Mouse (Mus musculus) erythroblast, embryonic 14.5 days (primary cell): ENCODE measurements around the gene Lpin1. TPM values are rescaled to one million over a fixed set of nuclear protein-coding genes. Genes with fewer than 3 reads are reported as not detected.

ENCODE experiments used
- H3K27me3 ChIP-seq: 2 replicates; pipeline ENCODE4 v1.6.1; 2012; ENCODE audit warnings: inconsistent platforms; ENCODE audit not compliant: control insufficient read depth
- H3K36me3 ChIP-seq: 2 replicates; pipeline ENCODE4 v1.6.1; 2012; ENCODE audit warnings: mild to moderate bottlenecking, inconsistent platforms; ENCODE audit not compliant: control insufficient read depth
- H3K4me1 ChIP-seq: 2 replicates; pipeline ENCODE4 v1.6.1; 2012; ENCODE audit warnings: inconsistent platforms; ENCODE audit not compliant: control insufficient read depth
- H3K4me3 ChIP-seq: replicated peaks from 2 replicates; pipeline ENCODE3; 2012; ENCODE audit warnings: moderate library complexity, mild to moderate bottlenecking, inconsistent platforms
- H3K9me3 ChIP-seq: 2 replicates; pipeline ENCODE4 v1.6.1; 2012; ENCODE audit warnings: low read length, inconsistent platforms, mixed read lengths; ENCODE audit not compliant: control insufficient read depth
- GATA1 ChIP-seq: IDR thresholded peaks from 2 replicates; pipeline ENCODE4 v1.6.1; 2012; ENCODE audit warnings: low read length, inconsistent platforms, mixed read lengths
- TAL1 ChIP-seq: IDR thresholded peaks from 3 replicates; pipeline ENCODE4 v1.6.1; 2012; ENCODE audit warnings: low read length, inconsistent platforms, mixed read lengths
- polyA plus RNA-seq: library from polyadenylated mRNA; stranded (reverse); fragments of >175 nt; gene quantifications from 2 replicates; pipeline ENCODE4 v1.2.3, GENCODE M21; 2012

Lpin1 gene
- polyA plus RNA-seq, 1 experiment, result 0.03 TPM

DNA sequence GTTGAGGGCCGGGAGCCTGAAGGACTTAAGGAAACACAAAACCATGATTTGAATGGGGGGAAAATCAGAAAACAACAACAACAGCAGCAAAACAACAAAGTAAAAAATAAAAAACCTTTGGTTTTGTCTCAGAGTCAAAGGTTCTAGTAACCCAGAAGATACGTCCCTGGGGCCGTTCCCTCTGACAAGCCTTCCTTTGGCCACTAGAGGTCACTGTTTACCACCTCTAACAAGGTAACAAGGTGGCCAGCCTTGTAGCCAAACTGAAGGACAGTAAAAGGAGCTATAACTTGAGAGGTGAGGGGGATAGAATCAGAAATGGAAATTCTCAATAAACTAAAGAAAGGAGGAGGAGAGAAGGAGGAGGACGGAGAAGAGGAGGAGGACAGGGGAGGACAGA, 42.3 kb downstream of the Lpin1 start:
- Histone ChIP-seq H3K4me3 (no peak overlapping the region), H3K9me3 (no peaks in the 10 kb centered on the region), H3K4me1 (no peaks in the 10 kb centered on the region), H3K36me3 (peaks cover 33% of the 10 kb centered on the region), H3K27me3 (no peaks in the 10 kb centered on the region)
- TF ChIP-seq GATA1, result no peak
- no peak for TF ChIP-seq TAL1

DNA sequence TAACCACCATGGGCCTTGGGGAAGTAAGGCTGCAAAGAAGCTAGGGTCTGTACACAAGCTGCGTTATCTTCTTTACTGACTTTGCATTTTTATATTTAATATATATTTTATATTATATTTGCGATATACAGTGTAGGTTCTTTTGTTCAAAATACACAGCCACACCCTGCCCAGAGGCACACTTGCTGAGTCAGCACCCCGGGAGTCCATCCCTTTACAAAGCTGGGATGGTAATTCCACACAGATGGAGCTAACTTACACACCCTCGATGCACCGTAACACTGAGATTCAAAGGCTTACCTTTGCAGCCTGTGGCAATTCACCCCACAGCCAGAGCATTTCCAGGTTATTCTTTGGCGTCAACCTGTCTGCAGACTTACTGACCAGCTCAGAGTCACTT, 42.7 kb downstream of the Lpin1 start:
- H3K36me3 ChIP-seq, result peaks cover 33% of the 10 kb centered on the region
- TF ChIP-seq TAL1 (no peak), GATA1 (no peak)

DNA sequence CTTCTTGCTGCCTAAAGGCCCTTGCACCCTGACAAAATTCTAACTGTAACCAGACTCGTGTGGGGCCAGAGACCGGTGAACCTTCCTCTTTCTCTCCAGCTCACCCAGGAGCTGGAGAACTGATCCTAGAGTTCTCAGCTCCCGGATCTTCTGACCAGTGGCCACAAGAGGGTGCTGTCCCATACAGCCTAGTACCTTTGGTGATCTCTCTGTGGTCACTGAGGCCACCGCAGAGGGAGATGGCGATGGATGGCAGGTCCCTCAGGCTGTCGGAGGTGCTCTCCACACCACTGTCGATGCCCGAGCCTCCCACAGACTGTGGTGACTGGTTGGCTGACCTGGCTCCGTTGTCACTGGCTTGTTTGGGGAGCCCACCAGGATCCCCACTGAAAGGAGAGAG, 47.3 kb downstream of the Lpin1 start:
- H3K4me3 ChIP-seq, result no peak overlapping the region
- TF ChIP-seq TAL1, result no peak
- TF ChIP-seq GATA1, result no peak
- H3K9me3 ChIP-seq, result no peaks in the 10 kb centered on the region
- H3K36me3 ChIP-seq, result peaks cover 40% of the 10 kb centered on the region
- no peaks in the 10 kb centered on the region for H3K4me1 ChIP-seq
- no peaks in the 10 kb centered on the region for H3K27me3 ChIP-seq

More for the DNA sequence above, 42.7 kb downstream of the Lpin1 start:
- H3K4me3 ChIP-seq, result no peak overlapping the region
- H3K4me1 ChIP-seq, result no peaks in the 10 kb centered on the region
- H3K27me3 ChIP-seq, result no peaks in the 10 kb centered on the region
- H3K9me3 ChIP-seq, result no peaks in the 10 kb centered on the region

DNA sequence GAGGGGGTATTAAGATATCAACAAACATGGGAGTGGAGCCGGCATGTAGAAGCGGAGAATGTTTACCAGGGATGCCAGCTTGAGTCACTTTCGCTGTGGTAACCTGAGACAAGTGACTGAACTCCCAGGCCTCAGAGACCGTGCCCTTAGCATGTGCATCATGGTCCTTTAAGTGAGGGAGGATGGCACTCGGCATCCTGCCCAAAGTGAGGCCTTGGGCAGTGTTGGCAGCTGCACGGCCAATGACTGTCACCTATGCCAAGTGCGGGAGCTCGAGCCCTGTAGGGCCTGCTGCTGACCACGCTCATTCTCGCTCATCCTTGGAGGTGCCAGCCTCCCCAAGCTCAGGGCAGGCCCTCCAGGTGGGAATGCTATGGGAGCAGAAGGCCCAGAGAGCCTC, 48.1 kb downstream of the Lpin1 start:
- TF ChIP-seq GATA1 (no peak), TAL1 (no peak)
- H3K36me3 ChIP-seq, result peaks cover 37% of the 10 kb centered on the region
- H3K4me1 ChIP-seq, result no peaks in the 10 kb centered on the region
- no peaks in the 10 kb centered on the region for H3K9me3 ChIP-seq
- H3K4me3 ChIP-seq, result no peak overlapping the region
- H3K27me3 ChIP-seq, result no peaks in the 10 kb centered on the region

DNA sequence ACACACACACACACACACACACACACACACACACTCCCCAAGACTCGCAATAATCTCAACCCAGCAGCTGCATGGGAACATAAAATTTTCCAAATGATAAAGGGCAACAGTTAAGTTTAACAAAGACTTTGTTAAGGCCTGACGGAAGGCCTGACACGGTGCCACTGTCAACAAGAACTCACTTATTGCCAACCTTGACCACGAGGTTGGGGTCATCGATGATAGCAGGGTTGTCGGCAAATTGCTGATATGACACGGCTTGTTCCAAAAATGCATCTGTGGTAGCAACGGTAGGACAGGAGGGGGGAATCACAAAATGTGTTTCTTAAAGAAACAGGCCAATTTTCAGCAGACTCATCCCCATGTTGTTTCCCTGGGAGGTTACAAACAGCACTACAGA, 48.6 kb downstream of the Lpin1 start:
- Histone ChIP-seq H3K4me3 (no peak overlapping the region), H3K9me3 (no peaks in the 10 kb centered on the region), H3K36me3 (peaks cover 36% of the 10 kb centered on the region), H3K27me3 (no peaks in the 10 kb centered on the region), H3K4me1 (no peaks in the 10 kb centered on the region)
- TF ChIP-seq TAL1, result no peak
- TF ChIP-seq GATA1, result no peak

DNA sequence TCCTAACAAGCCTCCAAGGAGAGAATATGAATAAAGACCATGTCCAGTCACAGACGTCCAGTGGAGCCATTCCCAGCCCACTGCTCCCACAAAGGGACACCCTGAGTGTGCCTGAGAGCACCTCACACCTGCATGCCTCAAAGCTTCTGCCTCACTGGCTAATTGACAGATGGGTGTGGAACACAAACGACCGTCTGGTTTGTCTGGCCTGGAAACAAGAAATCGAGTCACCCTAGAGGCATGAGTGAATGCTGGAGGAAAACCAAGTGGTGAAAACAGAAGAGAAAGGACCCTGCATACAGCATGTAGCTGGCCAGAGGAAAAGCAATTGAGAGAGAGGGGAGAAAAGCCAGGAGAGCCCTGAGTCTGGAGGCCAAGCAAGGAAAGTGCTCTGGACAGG, 53.5 kb downstream of the Lpin1 start:
- no peaks in the 10 kb centered on the region for H3K4me1 ChIP-seq
- no peaks in the 10 kb centered on the region for H3K27me3 ChIP-seq
- TF ChIP-seq TAL1 (no peak), GATA1 (no peak)
- peaks cover 23% of the 10 kb centered on the region for H3K36me3 ChIP-seq
- no peak overlapping the region for H3K4me3 ChIP-seq
- no peaks in the 10 kb centered on the region for H3K9me3 ChIP-seq

DNA sequence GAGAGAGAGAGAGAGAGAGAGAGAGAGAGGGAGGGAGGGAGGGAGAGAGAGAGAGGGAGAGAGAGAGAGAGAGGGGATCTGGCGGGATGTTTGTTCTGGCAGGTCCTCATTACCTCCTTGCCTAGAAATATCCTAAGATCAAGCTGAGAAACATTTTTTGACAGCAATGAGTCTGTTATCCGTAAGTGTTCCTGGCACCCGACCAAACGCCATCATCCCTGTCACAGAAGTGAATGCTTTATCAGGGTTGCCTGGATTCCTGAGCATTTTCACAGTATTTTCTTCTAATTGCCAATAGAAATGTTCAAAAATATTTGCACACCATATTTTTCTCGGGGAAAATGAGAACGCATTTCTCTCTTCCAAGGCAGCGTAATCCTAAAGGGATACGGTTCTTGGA, 56.6 kb downstream of the Lpin1 start:
- H3K36me3 ChIP-seq, result peaks cover 12% of the 10 kb centered on the region
- TF ChIP-seq GATA1 (no peak), TAL1 (no peak)
- H3K4me1 ChIP-seq, result no peaks in the 10 kb centered on the region
- H3K4me3 ChIP-seq, result no peak overlapping the region
- no peaks in the 10 kb centered on the region for H3K9me3 ChIP-seq
- H3K27me3 ChIP-seq, result no peaks in the 10 kb centered on the region

DNA sequence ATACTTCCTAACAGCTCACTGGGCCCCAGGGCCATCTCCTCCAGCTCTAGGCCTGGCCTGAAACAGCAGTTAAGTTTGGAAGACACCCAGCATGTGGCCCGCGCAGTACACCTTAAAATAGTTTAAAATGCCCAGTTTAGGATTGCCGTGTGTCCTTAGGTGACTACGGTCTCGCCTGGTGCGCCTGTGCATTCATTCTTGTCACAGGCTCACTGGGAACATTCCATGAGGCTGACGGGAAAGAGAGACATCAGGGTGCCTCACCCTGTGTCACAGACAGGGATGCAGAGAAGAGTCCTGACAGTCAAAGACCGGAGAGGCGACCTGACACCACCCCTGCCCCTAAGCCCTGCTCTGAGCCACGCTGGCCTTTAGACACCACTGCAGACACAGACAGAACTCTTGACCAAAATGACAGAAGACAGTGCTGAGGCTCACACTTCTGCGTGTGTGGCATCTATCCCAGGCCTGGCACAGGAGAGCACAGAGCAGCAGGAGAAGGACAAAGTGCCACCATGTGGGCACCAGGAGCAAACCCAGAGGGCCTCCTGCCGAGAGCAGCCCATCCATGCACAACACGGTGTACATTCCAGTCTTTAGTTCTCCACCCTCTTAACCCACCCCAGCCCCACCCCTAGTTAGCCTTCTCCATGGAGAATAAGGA, 58.5 kb downstream of the Lpin1 start:
- H3K4me1 ChIP-seq, result no peaks in the 10 kb centered on the region
- no peaks in the 10 kb centered on the region for H3K9me3 ChIP-seq
- H3K27me3 ChIP-seq, result no peaks in the 10 kb centered on the region
- no peak overlapping the region for H3K4me3 ChIP-seq
- TF ChIP-seq TAL1 (no peak), GATA1 (no peak)
- H3K36me3 ChIP-seq, result peaks cover 23% of the 10 kb centered on the region

DNA sequence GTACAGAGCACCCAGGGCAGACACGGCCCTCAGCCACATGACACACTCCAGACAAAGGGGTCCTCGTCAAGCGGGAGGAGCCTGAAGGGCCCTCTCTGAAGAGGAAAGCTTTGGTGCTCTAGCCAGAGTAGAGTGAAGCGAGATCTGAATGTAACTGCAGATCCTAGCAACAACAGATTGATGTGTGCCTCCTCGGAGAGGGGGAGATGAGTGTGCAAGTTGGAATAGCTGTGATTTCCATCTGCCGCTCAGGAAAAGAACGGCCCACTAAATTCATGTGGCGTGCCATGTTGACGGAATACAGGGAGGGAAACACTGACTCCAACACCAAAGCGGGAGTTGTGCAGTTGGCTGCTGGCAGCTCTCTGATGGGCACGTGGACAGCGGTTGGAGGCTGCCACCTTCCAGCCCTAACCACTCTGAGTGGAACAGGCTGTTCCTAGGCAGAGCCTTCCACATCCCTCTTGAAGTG, 59.7 kb downstream of the Lpin1 start:
- H3K36me3 ChIP-seq, result peaks cover 35% of the 10 kb centered on the region
- no peaks in the 10 kb centered on the region for H3K4me1 ChIP-seq
- no peaks in the 10 kb centered on the region for H3K9me3 ChIP-seq
- no peak for TF ChIP-seq TAL1
- no peak for TF ChIP-seq GATA1
- H3K27me3 ChIP-seq, result no peaks in the 10 kb centered on the region
- H3K4me3 ChIP-seq, result no peak overlapping the region
